Comparison of ENCODE assay signal across 9 mouse cellular contexts in the genomic region with DNA sequence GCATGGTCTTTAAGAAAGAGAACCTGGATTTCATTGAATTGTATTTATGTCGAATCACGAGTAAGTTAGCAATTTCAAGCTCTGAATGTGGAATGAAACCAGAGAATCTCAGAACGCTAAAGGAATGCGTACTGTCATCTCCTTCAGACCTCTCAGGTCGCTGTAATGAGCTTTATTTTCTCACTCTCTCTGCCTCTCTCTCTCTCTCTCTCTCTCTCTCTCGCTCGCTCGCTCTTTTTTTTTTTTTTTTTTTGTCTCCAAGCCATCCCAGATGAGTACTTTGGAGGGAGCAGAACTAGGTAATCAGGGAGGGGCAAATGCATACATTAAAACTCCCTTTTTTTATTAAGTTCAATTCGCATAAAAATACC. TPM values are rescaled to one million over a fixed set of nuclear protein-coding genes. Genes with fewer than 3 reads are reported as not detected.
DNase-seq lines count a peak whose midpoint lies in the region; ATAC-seq and TF ChIP-seq lines count a peak whose summit lies in the region.
"Had no signal": no experiment of that assay in that cellular context is flagged by ENCODE, and none has a peak within 500 bp of the region (broad histone marks: within the 10 kb centered on the region; RNA-seq: fewer than 3 reads in every experiment).

No protein-coding gene starts in this region.

- DNase-seq in heart, adult 2 months, result no peak
- DNase-seq in heart, postnatal 10 days, result no peak
- DNase-seq in CH12.LX (ENCODE audit: extremely low read depth), result no peak
- no peak for DNase-seq in forebrain, embryonic 14.5 days (ENCODE audit: low spot score)
- DNase-seq in ovary, postnatal 10 days (ENCODE audit: low spot score), result no peak
- no peak for DNase-seq in lung, adult 18-20 months
- no peak for DNase-seq in layer of hippocampus, adult 11-12 months (ENCODE audit: low spot score)

- TF ChIP-seq RAD21 in CH12.LX (IDR thresholded peaks at IDR 0.05; ENCODE audit: low read depth, low read length), result no peak

- TF ChIP-seq POLR2A in heart, adult 2 months (IDR thresholded peaks at IDR 0.05; ENCODE audit: insufficient read depth, low read depth, low read length), result no peak
- TF ChIP-seq POLR2A in CH12.LX (IDR thresholded peaks at IDR 0.05; ENCODE audit: low read depth, low read length), result no peak

- intact Hi-C loops in heart, adult 2 months (cut with DNase I), result loop anchor here (5.0 kb wide), 1 partner anchor 168 kb away; no protein-coding TSS in a partner anchor
- intact Hi-C loops in heart, postnatal 10 days (cut with DNase I), result no loop called here

- WGBS in heart, adult 2 months, result under 1% methylated on average over 9 of the region's 9 CpGs
- under 1% methylated on average over 7 of the region's 9 CpGs for WGBS in forebrain, embryonic 14.5 days
- 2% methylated on average over 6 of the region's 9 CpGs for WGBS in liver, embryonic 15.5 days (ENCODE audit: insufficient replicate concordance)

- peak overlapping the region; percentile 64 for H3K4me3 ChIP-seq in heart, adult 2 months
- H3K4me3 ChIP-seq in CH12.LX (replicated peaks in 1 of 3; ENCODE audit: low read depth in 2 of 3, low read length in 2 of 3, poor library complexity in 1 of 3), result peak overlapping the region; percentile 62 to 69 (median 65)
- peak overlapping the region; percentile 52 for H3K4me3 ChIP-seq in forebrain, embryonic 14.5 days (ENCODE audit: low read depth, low read length)
- peak overlapping the region; percentile 66 for H3K4me3 ChIP-seq in liver, embryonic 15.5 days (replicated peaks)

- peak; percentile 58 for ATAC-seq in forebrain, embryonic 14.5 days
- peak; percentile 26 for ATAC-seq in liver, embryonic 15.5 days (ENCODE audit: insufficient read depth)

- no peaks in the 10 kb centered on the region for H3K79me2 ChIP-seq in heart, adult 2 months (replicated peaks; ENCODE audit: control insufficient read depth, insufficient read depth, low read length)
- no peaks in the 10 kb centered on the region for H3K79me2 ChIP-seq in CH12.LX (replicated peaks; ENCODE audit: control insufficient read depth, extremely low read depth, insufficient read depth, poor library complexity, severe bottlenecking)

- H3K27ac ChIP-seq in heart, adult 2 months, result peak overlapping the region; percentile 55
- H3K27ac ChIP-seq in CH12.LX (ENCODE audit: insufficient read depth, low read depth), result no peak overlapping the region
- peak overlapping the region; percentile 85 for H3K27ac ChIP-seq in forebrain, embryonic 14.5 days (ENCODE audit: low read depth, low read length)
- H3K27ac ChIP-seq in liver, embryonic 15.5 days (replicated peaks), result peak overlapping the region; percentile 68

- H3K36me3 ChIP-seq in heart, adult 2 months (ENCODE audit: control insufficient read depth, insufficient read depth, low read length), result no peaks in the 10 kb centered on the region
- H3K36me3 ChIP-seq in CH12.LX (replicated peaks in 1 of 2; ENCODE audit: control insufficient read depth in 1 of 2, insufficient read depth in 1 of 2, low read length in 1 of 2), result peaks cover 4 to 28% of the 10 kb centered on the region in 2 experiments
- H3K36me3 ChIP-seq in forebrain, embryonic 14.5 days (ENCODE audit: control insufficient read depth, insufficient read depth, low read length), result peaks cover 16% of the 10 kb centered on the region
- H3K36me3 ChIP-seq in liver, embryonic 15.5 days (replicated peaks), result peaks cover 9% of the 10 kb centered on the region; the same call in 1 of the 2 replicates

- no peaks in the 10 kb centered on the region for H3K9me3 ChIP-seq in CH12.LX (replicated peaks; ENCODE audit: low read length)
- H3K9me3 ChIP-seq in forebrain, embryonic 14.5 days (replicated peaks; ENCODE audit: control insufficient read depth, low read length), result no peaks in the 10 kb centered on the region
- no peaks in the 10 kb centered on the region for H3K9me3 ChIP-seq in liver, embryonic 15.5 days (replicated peaks)

- no peaks in the 10 kb centered on the region for H3K27me3 ChIP-seq in heart, adult 2 months (ENCODE audit: control insufficient read depth, insufficient read depth, low read length)
- H3K27me3 ChIP-seq in CH12.LX (replicated peaks), result no peaks in the 10 kb centered on the region
- no peaks in the 10 kb centered on the region for H3K27me3 ChIP-seq in forebrain, embryonic 14.5 days (replicated peaks; ENCODE audit: control insufficient read depth, insufficient read depth, low read length)
- H3K27me3 ChIP-seq in liver, embryonic 15.5 days, result no peaks in the 10 kb centered on the region

- in situ Hi-C loops in CH12.LX (cut with MboI; ENCODE audit: low pct_ligation_motif_present, low pct_unique_long_range_greater_than_20kb, low sequenced_read_pairs), result no loop called here

- peak overlapping the region; percentile 97 for H3K4me2 ChIP-seq in CH12.LX (ENCODE audit: insufficient read depth, low read depth, poor library complexity, severe bottlenecking)
- peak overlapping the region; percentile 60 for H3K4me2 ChIP-seq in forebrain, embryonic 14.5 days (ENCODE audit: low read length)
- H3K4me2 ChIP-seq in liver, embryonic 15.5 days, result peak overlapping the region; percentile 90

- H3K9ac ChIP-seq in heart, adult 2 months (ENCODE audit: low read depth, low read length), result peak overlapping the region; percentile 39; the same call in 1 of the 2 replicates
- peak overlapping the region; percentile 83 for H3K9ac ChIP-seq in CH12.LX (ENCODE audit: insufficient read depth, low read depth)
- peak overlapping the region; percentile 66 for H3K9ac ChIP-seq in forebrain, embryonic 14.5 days (ENCODE audit: low read length)
- H3K9ac ChIP-seq in liver, embryonic 15.5 days, result peak overlapping the region; percentile 54

- dilution Hi-C loops in CH12.LX (cut with MboI; ENCODE audit: extremely low pct_ligation_motif_present, extremely low pct_unique_long_range_greater_than_20kb, low sequenced_read_pairs), result no loop called here

- H3K4me1 ChIP-seq in heart, adult 2 months (ENCODE audit: control insufficient read depth, insufficient read depth, low read length), result no peaks in the 10 kb centered on the region
- H3K4me1 ChIP-seq in CH12.LX (ENCODE audit: control insufficient read depth in 1 of 2, insufficient read depth in 2 of 2), result peaks cover 0 to 39% of the 10 kb centered on the region in 2 experiments; a peak in 2 of 4 replicates
- H3K4me1 ChIP-seq in forebrain, embryonic 14.5 days (ENCODE audit: control insufficient read depth, insufficient read depth, low read length), result peaks cover 9% of the 10 kb centered on the region
- H3K4me1 ChIP-seq in liver, embryonic 15.5 days (replicated peaks), result peaks cover 12% of the 10 kb centered on the region

- no peak for TF ChIP-seq CTCF in heart, adult 2 months (IDR thresholded peaks at IDR 0.05)
- no peak for TF ChIP-seq CTCF in CH12.LX (conservative IDR thresholded peaks at IDR 0.05 in 1 of 2, IDR thresholded peaks at IDR 0.05 in 1 of 2; ENCODE audit: low read depth in 2 of 2, low read length in 2 of 2)

- no peak for TF ChIP-seq EP300 in heart, adult 2 months (IDR thresholded peaks at IDR 0.05; ENCODE audit: insufficient read depth, low read depth, low read length)
- TF ChIP-seq EP300 in CH12.LX (IDR thresholded peaks at IDR 0.05; ENCODE audit: low read length), result no peak

TF ChIP-seq in CH12.LX, 34 proteins besides CTCF, POLR2A, EP300 and RAD21:
- TF ChIP-seq TBP (conservative IDR thresholded peaks at IDR 0.05; ENCODE audit: low read depth, low read length) (no peak), ZNF384 (IDR thresholded peaks at IDR 0.05; ENCODE audit: low read depth, low read length) (peak; percentile 46; the same call in 1 of the 2 replicates), JUND (conservative IDR thresholded peaks at IDR 0.05; ENCODE audit: low read depth, low read length) (no peak), MAX (IDR thresholded peaks at IDR 0.05; ENCODE audit: low read length) (no peak)

RNA-seq across cellular contexts. Expression of a gene that starts 0.5 kb away (rescaled TPM):
- 10 to 100 TPM; 14.2 to 14.4 TPM for total RNA-seq in heart, adult 2 months (2021)
- polyA plus RNA-seq in heart, adult 2 months (2012; rRNA removed), result 13.1 and 13.2 TPM in 2 replicates
- total RNA-seq in heart, postnatal 10 days (2021), result 10 to 100 TPM; 24.5 to 29.4 TPM
- 7.5 and 9.4 TPM in 2 replicates for total RNA-seq in CH12.LX (2012; rRNA removed)
- total RNA-seq in CH12.LX (2014; rRNA removed), result 21.4 and 29.7 TPM in 2 replicates
- 12.3 and 13.9 TPM in 2 replicates for polyA plus RNA-seq in CH12.LX (2012; ENCODE audit: insufficient read length, low read depth)
- 14.4 and 18.5 TPM in 2 replicates for polyA plus RNA-seq in forebrain, embryonic 14.5 days (2014; fragmentation: Nextera tagmentation; extraction: Ambion mirVana)
- polyA plus RNA-seq in liver, embryonic 15.5 days (2015; fragmentation: Nextera tagmentation; extraction: Ambion mirVana), result 10.6 and 12.7 TPM in 2 replicates

RNA-seq across cellular contexts. Expression of a gene that starts 41.1 kb away (rescaled TPM):
- total RNA-seq in heart, adult 2 months (2021), result under 1 TPM in 1 of 2 experiments, not detected in 1; 0.29 TPM
- 0.16 TPM in 1 of 2 replicates, not detected in the other for polyA plus RNA-seq in heart, adult 2 months (2012; rRNA removed)
- total RNA-seq in heart, postnatal 10 days (2021), result under 1 TPM in 1 of 2 experiments, not detected in 1; 0.14 TPM
- not detected in 2 replicates for total RNA-seq in CH12.LX (2012; rRNA removed)
- not detected in 2 replicates for total RNA-seq in CH12.LX (2014; rRNA removed)
- not detected in 2 replicates for polyA plus RNA-seq in CH12.LX (2012; ENCODE audit: insufficient read length, low read depth)
- polyA plus RNA-seq in forebrain, embryonic 14.5 days (2014; fragmentation: Nextera tagmentation; extraction: Ambion mirVana), result 2.3 and 3.8 TPM in 2 replicates
- polyA plus RNA-seq in liver, embryonic 15.5 days (2015; fragmentation: Nextera tagmentation; extraction: Ambion mirVana), result not detected in 2 replicates
- total RNA-seq: gastrocnemius, postnatal 25 days had no signal
